Mouse (Mus musculus): Measurements from ENCODE around the gene Ogg1. TPM values are rescaled to one million over a fixed set of nuclear protein-coding genes. Genes with fewer than 3 reads are reported as not detected.

The Ogg1 gene
- polyA plus RNA-seq, 1 experiment from 2014 or later, result 17.3 TPM

- no peak overlapping the region for H3K9ac ChIP-seq (ENCODE audit: low read depth, low read length)
- no peak for ATAC-seq (ENCODE audit: low FRiP score, low TSS enrichment)
- no peak overlapping the region for H3K4me3 ChIP-seq (ENCODE audit: low read length)
- H3K4me2 ChIP-seq (replicated peaks; ENCODE audit: low read depth, low read length), result no peak overlapping the region
- H3K4me1 ChIP-seq (ENCODE audit: control insufficient read depth, insufficient read depth, low read length), result no peaks in the 10 kb centered on the region
- whole genome bisulfite sequencing, result 65% methylated on average over 10 of the region's 10 CpGs
- H3K36me3 ChIP-seq (ENCODE audit: control insufficient read depth, insufficient read depth, low read length), result no peaks in the 10 kb centered on the region
- no peaks in the 10 kb centered on the region for H3K27me3 ChIP-seq (ENCODE audit: control insufficient read depth, insufficient read depth, low read length)
- H3K27ac ChIP-seq (ENCODE audit: low read depth, low read length), result no peak overlapping the region
- H3K9me3 ChIP-seq (ENCODE audit: control insufficient read depth, low read length), result no peaks in the 10 kb centered on the region
Observed at GRCm38 (mm10) chr6:113351653-113352052, 24.9 kb downstream of the Ogg1 start.

DNA sequence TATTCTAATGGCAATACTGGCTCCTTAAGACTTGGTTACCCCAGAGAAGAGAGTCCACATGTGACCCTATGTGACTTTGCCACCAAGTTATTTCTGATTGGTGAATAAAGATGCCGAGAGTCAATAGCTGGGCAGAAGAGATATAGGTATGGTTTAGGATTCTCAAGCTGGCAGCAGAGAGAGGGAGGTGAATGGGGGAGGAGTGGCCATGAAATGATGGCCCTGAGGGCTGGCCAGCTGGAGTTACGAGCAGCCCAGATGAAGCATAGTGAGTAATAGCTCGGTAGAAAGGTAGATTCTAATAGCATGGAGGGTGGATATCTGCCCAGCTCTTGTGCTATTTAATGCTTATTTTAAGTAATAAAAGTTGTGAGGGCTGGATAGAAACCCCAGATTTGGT, 26.0 kb downstream of the Ogg1 start:
- Histone ChIP-seq H3K4me3 (ENCODE audit: low read length) (no peak overlapping the region), H3K27me3 (ENCODE audit: control insufficient read depth, insufficient read depth, low read length) (no peaks in the 10 kb centered on the region), H3K4me2 (replicated peaks; ENCODE audit: low read depth, low read length) (no peak overlapping the region), H3K4me1 (ENCODE audit: control insufficient read depth, insufficient read depth, low read length) (no peaks in the 10 kb centered on the region), H3K36me3 (ENCODE audit: control insufficient read depth, insufficient read depth, low read length) (no peaks in the 10 kb centered on the region), H3K9ac (ENCODE audit: low read depth, low read length) (no peak overlapping the region), H3K9me3 (ENCODE audit: control insufficient read depth, low read length) (no peaks in the 10 kb centered on the region), H3K27ac (ENCODE audit: low read depth, low read length) (no peak overlapping the region)
- 69% methylated on average over 3 of the region's 3 CpGs for WGBS
- ATAC-seq (ENCODE audit: low FRiP score, low TSS enrichment), result no peak

DNA sequence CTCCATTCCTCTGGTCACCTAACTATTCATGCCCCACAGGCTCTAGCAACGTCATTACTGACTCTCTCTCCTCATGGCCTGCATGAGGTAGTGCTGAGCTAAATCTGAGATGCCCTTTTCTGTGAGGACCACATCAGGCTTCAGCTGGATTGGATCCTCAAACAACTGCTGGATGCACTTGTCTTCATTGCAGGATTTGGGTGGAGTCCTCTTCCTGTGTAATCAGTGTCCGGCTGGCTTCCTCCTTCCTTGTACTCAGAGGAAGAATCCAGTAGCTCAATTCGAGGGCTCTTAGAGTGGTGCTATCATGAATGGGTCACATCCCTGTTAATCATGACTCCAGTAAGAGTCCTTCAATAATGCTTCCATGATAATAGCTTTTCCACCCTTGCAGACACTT, 26.9 kb downstream of the Ogg1 start:
- no peaks in the 10 kb centered on the region for H3K36me3 ChIP-seq (ENCODE audit: control insufficient read depth, insufficient read depth, low read length)
- no peaks in the 10 kb centered on the region for H3K4me1 ChIP-seq (ENCODE audit: control insufficient read depth, insufficient read depth, low read length)
- H3K9ac ChIP-seq (ENCODE audit: low read depth, low read length), result no peak overlapping the region
- no peak overlapping the region for H3K4me2 ChIP-seq (replicated peaks; ENCODE audit: low read depth, low read length)
- 74% methylated on average over 3 of the region's 3 CpGs for WGBS
- no peak for ATAC-seq (ENCODE audit: low FRiP score, low TSS enrichment)
- H3K9me3 ChIP-seq (ENCODE audit: control insufficient read depth, low read length), result no peaks in the 10 kb centered on the region
- no peak overlapping the region for H3K27ac ChIP-seq (ENCODE audit: low read depth, low read length)
- H3K27me3 ChIP-seq (ENCODE audit: control insufficient read depth, insufficient read depth, low read length), result no peaks in the 10 kb centered on the region
- H3K4me3 ChIP-seq (ENCODE audit: low read length), result no peak overlapping the region

DNA sequence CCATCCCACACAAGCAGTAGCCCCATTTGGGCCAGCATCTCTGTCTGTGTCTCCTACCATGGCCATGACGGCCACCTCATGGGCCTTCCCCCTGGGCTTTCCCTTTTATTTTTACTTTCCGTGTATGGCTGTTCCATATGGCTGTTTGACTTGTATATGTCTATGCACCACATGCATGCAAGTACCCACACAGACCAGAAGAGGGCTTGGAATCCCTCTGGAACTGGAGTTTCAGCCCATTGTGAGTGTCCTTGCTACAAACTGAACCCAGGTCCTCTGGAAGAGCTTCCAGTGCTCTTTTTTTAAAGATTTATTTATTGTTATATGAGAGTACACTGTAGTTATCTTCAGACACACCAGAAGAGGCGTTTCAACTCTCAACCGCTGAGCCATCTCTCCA, 34.7 kb downstream of the Ogg1 start:
- Histone ChIP-seq H3K4me2 (replicated peaks; ENCODE audit: low read depth, low read length) (no peak overlapping the region), H3K36me3 (ENCODE audit: control insufficient read depth, insufficient read depth, low read length) (no peaks in the 10 kb centered on the region; the same call in 1 of the 2 replicates), H3K4me3 (ENCODE audit: low read length) (no peak overlapping the region), H3K4me1 (ENCODE audit: control insufficient read depth, insufficient read depth, low read length) (no peaks in the 10 kb centered on the region), H3K9me3 (ENCODE audit: control insufficient read depth, low read length) (no peaks in the 10 kb centered on the region), H3K9ac (ENCODE audit: low read depth, low read length) (no peak overlapping the region), H3K27ac (ENCODE audit: low read depth, low read length) (no peak overlapping the region), H3K27me3 (ENCODE audit: control insufficient read depth, insufficient read depth, low read length) (no peaks in the 10 kb centered on the region)
- whole genome bisulfite sequencing, result 71% methylated on average over 4 of the region's 4 CpGs
- ATAC-seq (ENCODE audit: low FRiP score, low TSS enrichment), result no peak

DNA sequence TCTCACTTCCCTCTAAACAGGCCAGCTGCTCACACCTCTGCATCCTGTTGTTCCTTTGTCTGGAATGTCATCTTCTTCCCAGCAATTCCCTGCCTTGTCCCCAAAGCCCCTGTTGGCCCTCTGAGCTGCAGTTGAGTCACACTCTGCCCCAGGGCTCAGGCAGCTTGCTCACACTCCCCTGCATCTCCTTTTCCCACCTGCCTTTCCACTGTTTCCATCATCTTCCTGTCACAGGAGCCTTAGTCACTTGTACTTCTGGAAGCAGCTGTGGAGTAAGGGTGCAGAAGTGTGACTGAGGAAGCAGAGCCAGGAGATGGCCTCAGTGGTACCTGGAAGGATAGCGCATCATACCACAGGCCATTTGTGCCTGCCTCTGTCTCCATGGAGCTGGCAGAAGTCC, 35.5 kb downstream of the Ogg1 start:
- Histone ChIP-seq H3K27me3 (ENCODE audit: control insufficient read depth, insufficient read depth, low read length) (no peaks in the 10 kb centered on the region), H3K27ac (ENCODE audit: low read depth, low read length) (no peak overlapping the region), H3K4me1 (ENCODE audit: control insufficient read depth, insufficient read depth, low read length) (no peaks in the 10 kb centered on the region), H3K36me3 (ENCODE audit: control insufficient read depth, insufficient read depth, low read length) (peaks cover 7% of the 10 kb centered on the region; the same call in 1 of the 2 replicates), H3K9me3 (ENCODE audit: control insufficient read depth, low read length) (no peaks in the 10 kb centered on the region), H3K4me2 (replicated peaks; ENCODE audit: low read depth, low read length) (no peak overlapping the region), H3K4me3 (ENCODE audit: low read length) (no peak overlapping the region), H3K9ac (ENCODE audit: low read depth, low read length) (no peak overlapping the region)
- 83% methylated on average over 1 of the region's 1 CpGs for WGBS
- no peak for ATAC-seq (ENCODE audit: low FRiP score, low TSS enrichment)

DNA sequence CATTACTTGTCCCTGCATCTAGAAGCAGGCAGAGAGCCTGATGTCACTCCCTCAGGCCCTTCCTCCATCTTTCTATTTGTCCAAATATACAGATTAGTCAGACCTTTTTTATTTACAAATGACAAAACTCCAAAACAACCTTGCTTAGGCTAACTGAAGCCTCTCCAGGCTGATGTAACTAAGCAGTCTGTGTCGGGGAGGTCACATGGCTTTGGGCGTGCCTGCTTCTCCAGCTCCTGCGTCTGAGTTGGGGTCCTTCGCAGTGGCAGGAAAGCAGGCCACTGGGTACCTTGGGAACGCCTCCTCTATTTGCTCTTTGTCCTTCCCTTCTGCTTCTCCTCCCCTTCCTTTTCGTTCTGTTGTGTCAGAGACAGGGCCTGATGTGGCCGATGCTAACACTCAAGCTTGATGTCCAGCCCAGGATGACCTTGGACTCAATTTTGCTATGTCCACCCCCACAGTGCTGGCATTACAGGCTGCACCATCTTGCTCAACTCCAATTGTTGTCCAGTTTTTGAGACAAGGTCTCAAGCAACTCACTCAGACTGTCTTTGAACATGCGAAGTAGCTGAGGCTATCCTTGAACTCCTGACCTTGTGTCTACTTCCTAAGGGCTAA, 37.9 kb downstream of the Ogg1 start:
- Histone ChIP-seq H3K4me2 (replicated peaks; ENCODE audit: low read depth, low read length) (no peak overlapping the region), H3K4me3 (ENCODE audit: low read length) (no peak overlapping the region), H3K27ac (ENCODE audit: low read depth, low read length) (no peak overlapping the region), H3K27me3 (ENCODE audit: control insufficient read depth, insufficient read depth, low read length) (no peaks in the 10 kb centered on the region), H3K9ac (ENCODE audit: low read depth, low read length) (no peak overlapping the region), H3K4me1 (ENCODE audit: control insufficient read depth, insufficient read depth, low read length) (no peaks in the 10 kb centered on the region), H3K9me3 (ENCODE audit: control insufficient read depth, low read length) (no peaks in the 10 kb centered on the region), H3K36me3 (ENCODE audit: control insufficient read depth, insufficient read depth, low read length) (peaks cover 22% of the 10 kb centered on the region)
- WGBS, result 79% methylated on average over 8 of the region's 8 CpGs
- ATAC-seq (ENCODE audit: low FRiP score, low TSS enrichment), result no peak

DNA sequence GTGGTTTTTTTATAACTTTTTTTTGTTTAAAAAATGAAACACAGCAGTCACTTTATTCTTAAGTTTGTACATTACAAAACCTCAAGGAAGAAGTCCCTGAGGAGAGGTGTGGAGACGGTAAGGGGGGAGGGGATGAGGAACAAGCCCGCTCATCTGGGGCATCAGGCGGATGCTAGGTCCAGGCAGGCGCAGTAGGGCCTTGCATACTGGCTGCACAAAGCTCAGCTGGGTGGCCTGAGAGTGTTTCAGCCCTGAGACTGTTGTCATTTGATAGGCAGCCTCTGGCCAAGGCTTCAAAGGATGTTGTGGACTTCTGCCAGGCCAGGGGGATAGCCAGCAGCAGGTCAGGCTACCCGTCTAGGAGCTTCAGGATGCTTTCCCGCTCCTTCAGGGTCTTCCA, 39.9 kb downstream of the Ogg1 start:
- Histone ChIP-seq H3K27ac (ENCODE audit: low read depth, low read length) (no peak overlapping the region), H3K4me2 (replicated peaks; ENCODE audit: low read depth, low read length) (no peak overlapping the region), H3K36me3 (ENCODE audit: control insufficient read depth, insufficient read depth, low read length) (peaks cover 41% of the 10 kb centered on the region), H3K4me1 (ENCODE audit: control insufficient read depth, insufficient read depth, low read length) (no peaks in the 10 kb centered on the region), H3K9me3 (ENCODE audit: control insufficient read depth, low read length) (no peaks in the 10 kb centered on the region), H3K4me3 (ENCODE audit: low read length) (no peak overlapping the region), H3K27me3 (ENCODE audit: control insufficient read depth, insufficient read depth, low read length) (no peaks in the 10 kb centered on the region), H3K9ac (ENCODE audit: low read depth, low read length) (no peak overlapping the region)
- WGBS, result 87% methylated on average over 6 of the region's 6 CpGs
- no peak for ATAC-seq (ENCODE audit: low FRiP score, low TSS enrichment)

DNA sequence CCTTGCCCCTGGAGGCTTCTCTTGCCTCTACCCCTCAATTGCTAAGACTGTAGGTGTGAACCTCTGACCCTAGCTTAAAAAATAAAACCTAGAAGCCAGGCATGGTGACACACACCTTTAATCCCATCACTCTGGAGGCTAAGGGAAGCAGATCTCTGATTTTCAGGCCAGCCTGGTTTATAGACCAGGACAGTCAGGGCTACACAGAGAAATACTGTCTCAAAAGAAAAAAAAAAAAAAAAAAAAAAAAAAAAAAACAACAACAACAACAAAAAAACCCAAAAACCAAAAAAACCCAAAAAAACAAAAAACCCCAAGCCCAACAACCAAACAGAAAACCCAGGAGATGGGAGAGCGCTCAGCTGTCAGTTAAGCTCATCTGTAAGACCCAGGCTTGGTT, 40.8 kb downstream of the Ogg1 start:
- 92% methylated on average over 1 of the region's 1 CpGs for WGBS
- H3K9me3 ChIP-seq (ENCODE audit: control insufficient read depth, low read length), result no peaks in the 10 kb centered on the region
- no peak overlapping the region for H3K4me2 ChIP-seq (replicated peaks; ENCODE audit: low read depth, low read length)
- peak overlapping the region; percentile 62; the same call in 1 of the 2 replicates for H3K27ac ChIP-seq (ENCODE audit: low read depth, low read length)
- no peaks in the 10 kb centered on the region for H3K27me3 ChIP-seq (ENCODE audit: control insufficient read depth, insufficient read depth, low read length)
- no peak overlapping the region for H3K4me3 ChIP-seq (ENCODE audit: low read length)
- no peak for ATAC-seq (ENCODE audit: low FRiP score, low TSS enrichment)
- no peaks in the 10 kb centered on the region for H3K4me1 ChIP-seq (ENCODE audit: control insufficient read depth, insufficient read depth, low read length)
- H3K36me3 ChIP-seq (ENCODE audit: control insufficient read depth, insufficient read depth, low read length), result peaks cover 49% of the 10 kb centered on the region
- no peak overlapping the region for H3K9ac ChIP-seq (ENCODE audit: low read depth, low read length)

- H3K4me3 ChIP-seq (ENCODE audit: low read length), result no peak overlapping the region
- no peaks in the 10 kb centered on the region for H3K4me1 ChIP-seq (ENCODE audit: control insufficient read depth, insufficient read depth, low read length)
- H3K9ac ChIP-seq (ENCODE audit: low read depth, low read length), result no peak overlapping the region
- no peak for ATAC-seq (ENCODE audit: low FRiP score, low TSS enrichment)
- H3K27me3 ChIP-seq (ENCODE audit: control insufficient read depth, insufficient read depth, low read length), result no peaks in the 10 kb centered on the region
- WGBS, result 77% methylated on average over 7 of the region's 7 CpGs
- H3K36me3 ChIP-seq (ENCODE audit: control insufficient read depth, insufficient read depth, low read length), result peaks cover 55% of the 10 kb centered on the region
- H3K27ac ChIP-seq (ENCODE audit: low read depth, low read length), result peak overlapping the region; percentile 62; the same call in 1 of the 2 replicates
- H3K9me3 ChIP-seq (ENCODE audit: control insufficient read depth, low read length), result no peaks in the 10 kb centered on the region
- no peak overlapping the region for H3K4me2 ChIP-seq (replicated peaks; ENCODE audit: low read depth, low read length)
Observed at GRCm38 (mm10) chr6:113368124-113368523, 41.4 kb downstream of the Ogg1 start.

Data from kidney, embryonic 14.5 days (tissue).